Mouse (Mus musculus) heart, adult 2 months (tissue): Measurements from ENCODE around the gene Tm9sf2. TPM values are rescaled to one million over a fixed set of nuclear protein-coding genes. Genes with fewer than 3 reads are reported as not detected.

Experiments
- DNase-seq, 2 experiments: peaks; one replicate each; pipeline ENCODE4 v3.0.0; 2021
- H3K27ac ChIP-seq: fragments of 200-600 bp; 2 replicates; pipeline ENCODE4 v1.8.1; 2022
- H3K27me3 ChIP-seq: fragments of 200-500 bp; 2 replicates; pipeline ENCODE4 v1.6.1; 2012; ENCODE audit warnings: mild to moderate bottlenecking, low read length, inconsistent platforms, mixed read lengths; ENCODE audit not compliant: control insufficient read depth, insufficient read depth
- H3K36me3 ChIP-seq: fragments of 200-500 bp; 2 replicates; pipeline ENCODE4 v1.6.1; 2012; ENCODE audit warnings: low read length, inconsistent platforms; ENCODE audit not compliant: control insufficient read depth, insufficient read depth
- H3K4me1 ChIP-seq: fragments of 200-500 bp; 2 replicates; pipeline ENCODE4 v1.6.1; 2011; ENCODE audit warnings: low read length; ENCODE audit not compliant: control insufficient read depth, insufficient read depth
- H3K4me3 ChIP-seq: fragments of 200-600 bp; 2 replicates; pipeline ENCODE4 v1.8.1; 2022
- H3K79me2 ChIP-seq: fragments of 200-500 bp; replicated peaks from 2 replicates; pipeline ENCODE4 v1.6.1; 2012; ENCODE audit warnings: mild to moderate bottlenecking, inconsistent platforms, low read length, moderate library complexity, mixed read lengths; ENCODE audit not compliant: control insufficient read depth, insufficient read depth
- H3K9ac ChIP-seq: fragments of 200-500 bp; 2 replicates; pipeline ENCODE4 v1.6.1; 2012; ENCODE audit warnings: low read depth, mild to moderate bottlenecking, control low read depth, inconsistent platforms, low read length, mixed read lengths
- CTCF ChIP-seq: fragments of 200-600 bp; IDR thresholded peaks from 2 replicates; pipeline ENCODE4 v1.8.1; 2022; ENCODE audit warnings: antibody characterized with exemption, mild to moderate bottlenecking, moderate library complexity
- EP300 ChIP-seq: fragments of 200-500 bp; IDR thresholded peaks from 2 replicates; pipeline ENCODE4 v1.6.1; 2011; ENCODE audit warnings: low read depth, low read length, control low read depth; ENCODE audit not compliant: insufficient read depth
- POLR2A ChIP-seq: fragments of 200-500 bp; IDR thresholded peaks from 2 replicates; pipeline ENCODE4 v1.6.1; 2011; ENCODE audit warnings: mild to moderate bottlenecking, low read depth, low read length, control low read depth; ENCODE audit not compliant: insufficient read depth
- WGBS: fragments of 180-500 bp; shearing (Covaris S2); methylation state at CpG from one replicate; pipeline ENCODE4 v1.1.7; 2018; 5-methylcytosine and 5-hydroxymethylcytosine counted together
- intact Hi-C: fragments of 180-260 bp; cut with DNase I; formaldehyde crosslinking; loops from one replicate; pipeline ENCODE4 v1.15.1; 2025
- polyA plus RNA-seq: library from polyadenylated mRNA; depleted of rRNA; stranded (reverse); fragments of >200 nt; gene quantifications from 2 replicates; pipeline ENCODE4 v1.2.3, GENCODE M21; 2012
- total RNA-seq, 2 experiments: library from RNA; stranded (reverse); gene quantifications; 2 replicates each; pipeline ENCODE4 v1.2.3; 2021

Tm9sf2 gene
- total and polyA plus RNA-seq, 3 experiments, result 71.0 to 143 (median 121) TPM

DNA sequence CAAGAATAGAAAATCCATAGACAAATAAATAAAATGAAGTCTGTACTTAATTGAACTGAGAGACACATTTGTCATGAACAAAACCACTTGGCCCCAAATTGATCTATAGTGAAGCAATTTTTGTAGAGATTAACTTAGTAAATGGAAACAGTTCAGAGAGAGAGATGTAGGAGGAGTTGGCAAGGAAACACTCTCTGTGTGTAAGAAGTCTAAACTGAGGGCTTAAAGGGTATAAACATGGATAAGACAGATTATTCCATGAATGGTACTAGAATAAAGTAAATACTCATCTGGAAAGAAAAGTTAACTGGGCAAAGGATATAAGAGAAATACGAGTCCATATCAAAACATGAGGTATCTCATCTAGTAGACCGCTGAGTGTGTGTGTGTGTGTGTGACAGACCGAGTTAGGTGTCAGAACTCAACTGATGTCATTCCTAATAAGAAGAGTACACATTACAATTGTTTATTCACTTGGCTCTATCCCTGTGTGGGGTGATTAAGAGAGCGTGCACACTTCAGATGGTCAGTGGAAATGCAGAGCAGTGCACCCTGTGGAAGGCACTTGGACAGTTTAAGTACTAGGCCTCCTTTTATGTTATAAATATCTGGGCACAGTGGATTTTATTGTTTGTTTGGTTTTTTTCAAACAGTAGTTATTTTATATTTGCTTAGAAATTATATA lies 36.9 kb downstream of the Tm9sf2 start:
- WGBS, result 78% methylated on average over 4 of the region's 4 CpGs
- no peaks in the 10 kb centered on the region for H3K27me3 ChIP-seq
- intact Hi-C loops, result no loop called here
- peaks cover 9% of the 10 kb centered on the region; the same call in 1 of the 2 replicates for H3K36me3 ChIP-seq
- no peaks in the 10 kb centered on the region for H3K79me2 ChIP-seq
- H3K9ac ChIP-seq, result no peak overlapping the region
- H3K4me3 ChIP-seq, result no peak overlapping the region
- no peaks in the 10 kb centered on the region for H3K4me1 ChIP-seq
- no peak for TF ChIP-seq EP300
- TF ChIP-seq POLR2A, result no peak
- no peak for TF ChIP-seq CTCF
- H3K27ac ChIP-seq, result no peak overlapping the region
- DNase-seq, result no peak

DNA sequence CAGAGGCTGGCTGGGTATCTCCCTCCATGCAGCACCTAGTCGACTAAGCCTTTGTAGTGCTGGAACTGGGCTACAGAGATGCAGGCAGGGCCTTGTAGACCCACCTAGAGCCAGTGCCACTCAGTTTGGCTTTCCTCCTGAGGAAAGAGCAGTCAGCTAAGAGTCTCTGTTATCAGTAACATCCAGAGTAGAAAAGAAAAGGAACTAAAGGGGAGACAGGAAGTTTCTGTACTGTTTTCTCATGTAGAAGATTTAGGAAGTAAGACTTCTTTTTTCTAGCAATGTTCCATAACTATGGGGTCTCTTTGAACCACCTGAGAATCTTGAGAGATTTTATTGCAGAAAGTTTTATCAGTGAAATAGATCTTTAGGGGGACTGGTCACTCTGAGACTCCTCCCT lies 38.5 kb downstream of the Tm9sf2 start:
- intact Hi-C loops, result no loop called here
- Histone ChIP-seq H3K79me2 (no peaks in the 10 kb centered on the region), H3K9ac (no peak overlapping the region), H3K4me3 (no peak overlapping the region), H3K36me3 (peaks cover 6% of the 10 kb centered on the region; the same call in 1 of the 2 replicates), H3K27ac (no peak overlapping the region), H3K4me1 (no peaks in the 10 kb centered on the region), H3K27me3 (no peaks in the 10 kb centered on the region)
- 42% methylated on average over 1 of the region's 1 CpGs for WGBS
- TF ChIP-seq CTCF (no peak), EP300 (no peak), POLR2A (no peak)
- no peak for DNase-seq

DNA sequence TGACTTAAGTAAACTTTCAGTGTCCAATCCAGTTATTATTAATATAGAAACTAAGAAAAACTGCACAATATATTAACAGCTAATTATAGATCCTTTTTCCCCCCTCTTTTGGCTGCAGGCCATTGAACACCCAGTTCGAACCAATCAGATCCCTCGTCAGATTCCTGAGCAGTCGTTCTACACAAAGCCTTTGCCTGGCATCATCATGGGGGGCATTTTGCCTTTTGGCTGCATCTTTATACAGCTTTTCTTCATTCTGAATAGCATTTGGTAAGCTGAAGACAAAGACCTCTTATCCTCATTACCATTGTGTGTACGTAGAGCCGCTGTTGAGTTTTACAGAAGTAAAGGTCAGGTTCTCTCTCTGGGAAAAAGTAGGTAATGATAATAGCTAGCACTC lies 43.8 kb downstream of the Tm9sf2 start:
- intact Hi-C loops, result no loop called here

DNA sequence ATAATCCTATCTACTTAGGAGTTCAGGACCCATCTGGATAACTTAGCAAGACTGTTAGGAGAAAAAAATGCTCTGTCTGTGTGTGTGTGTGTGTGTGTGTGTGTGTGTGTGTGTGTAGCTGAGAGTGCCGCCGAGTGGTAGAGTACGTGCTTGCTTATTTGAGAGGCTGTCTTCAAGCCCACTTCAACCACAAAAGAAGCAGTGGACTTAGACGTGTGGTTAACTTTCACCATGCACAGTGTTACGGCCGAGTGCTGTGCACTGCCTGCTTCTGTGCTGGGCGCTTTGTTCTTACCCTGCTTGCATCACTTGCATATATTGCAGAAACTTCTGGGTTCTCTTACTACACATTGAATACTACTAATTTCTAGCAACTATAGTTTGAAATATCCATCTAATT lies 50.9 kb downstream of the Tm9sf2 start:
- Histone ChIP-seq H3K79me2 (no peaks in the 10 kb centered on the region), H3K9ac (no peak overlapping the region), H3K4me3 (no peak overlapping the region), H3K4me1 (no peaks in the 10 kb centered on the region), H3K27ac (no peak overlapping the region), H3K27me3 (no peaks in the 10 kb centered on the region), H3K36me3 (no peaks in the 10 kb centered on the region; the same call in 1 of the 2 replicates)
- 90% methylated on average over 7 of the region's 7 CpGs for WGBS
- DNase-seq, result no peak
- TF ChIP-seq CTCF (no peak), EP300 (no peak)
- intact Hi-C loops, result no loop called here

More for the DNA sequence above, 43.8 kb downstream of the Tm9sf2 start:
- WGBS, result 75% methylated on average over 5 of the region's 5 CpGs
- Histone ChIP-seq H3K27ac (no peak overlapping the region), H3K9ac (no peak overlapping the region), H3K4me3 (no peak overlapping the region), H3K36me3 (peaks cover 6% of the 10 kb centered on the region), H3K27me3 (no peaks in the 10 kb centered on the region), H3K79me2 (no peaks in the 10 kb centered on the region), H3K4me1 (no peaks in the 10 kb centered on the region)
- DNase-seq, result no peak
- TF ChIP-seq EP300, result no peak
- TF ChIP-seq POLR2A, result no peak
- TF ChIP-seq CTCF, result no peak

DNA sequence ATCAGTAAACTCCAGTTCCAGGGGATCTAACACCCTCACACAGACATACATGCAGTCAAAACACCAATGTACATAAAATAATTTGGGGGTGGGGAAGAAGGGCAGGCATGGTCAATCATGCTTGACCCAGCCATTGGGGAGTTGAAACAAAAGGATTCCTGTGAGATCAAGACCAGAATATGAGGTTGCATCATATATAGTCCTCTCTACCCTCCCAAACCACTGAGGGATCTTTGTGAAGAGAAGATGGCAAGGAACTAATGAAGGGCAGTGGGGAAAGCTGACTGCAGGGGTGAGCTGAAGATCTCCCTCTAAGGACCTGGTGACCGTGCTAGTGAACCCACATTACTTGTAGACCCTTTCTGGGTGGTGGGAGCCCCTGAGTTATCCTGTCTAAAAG lies 54.1 kb downstream of the Tm9sf2 start:
- H3K36me3 ChIP-seq, result no peaks in the 10 kb centered on the region; the same call in 1 of the 2 replicates
- DNase-seq, result no peak
- 92% methylated on average over 1 of the region's 1 CpGs for WGBS

DNA sequence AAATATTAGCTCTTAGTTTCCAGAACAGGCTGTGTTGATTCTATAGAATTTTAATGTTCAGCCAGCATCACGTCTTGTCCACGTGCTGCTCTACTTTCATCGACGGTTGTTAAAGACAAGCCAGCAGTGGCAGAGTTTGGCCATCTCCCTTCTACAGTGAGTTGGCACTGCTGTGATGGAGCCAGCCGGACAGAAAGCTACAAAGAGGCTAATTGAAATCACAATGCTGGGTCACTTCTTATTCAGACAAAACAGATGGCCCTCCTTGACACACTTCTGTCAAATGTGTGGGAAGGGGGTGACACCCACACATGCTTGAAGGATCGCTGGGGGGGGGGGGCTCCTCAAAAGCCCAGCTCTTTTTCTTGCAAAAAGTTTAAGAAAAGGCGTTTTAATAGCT lies 62.1 kb downstream of the Tm9sf2 start:
- 87% methylated on average over 7 of the region's 7 CpGs for WGBS
- TF ChIP-seq EP300, result no peak
- no peak for TF ChIP-seq POLR2A
- no peak for TF ChIP-seq CTCF
- DNase-seq, result no peak
- no peaks in the 10 kb centered on the region for H3K36me3 ChIP-seq
- H3K4me1 ChIP-seq, result no peaks in the 10 kb centered on the region
- intact Hi-C loops, result no loop called here
- no peaks in the 10 kb centered on the region for H3K79me2 ChIP-seq
- H3K9ac ChIP-seq, result no peak overlapping the region
- H3K27ac ChIP-seq, result no peak overlapping the region
- H3K4me3 ChIP-seq, result no peak overlapping the region
- H3K27me3 ChIP-seq, result no peaks in the 10 kb centered on the region

More for the DNA sequence above, 54.1 kb downstream of the Tm9sf2 start:
- no peaks in the 10 kb centered on the region for H3K27me3 ChIP-seq
- no peaks in the 10 kb centered on the region for H3K79me2 ChIP-seq
- H3K27ac ChIP-seq, result no peak overlapping the region
- intact Hi-C loops, result no loop called here
- H3K9ac ChIP-seq, result no peak overlapping the region
- H3K4me1 ChIP-seq, result no peaks in the 10 kb centered on the region
- TF ChIP-seq CTCF (no peak), POLR2A (no peak), EP300 (no peak)
- no peak overlapping the region for H3K4me3 ChIP-seq
